Mouse (Mus musculus): Measurements from ENCODE around the gene Dusp18. TPM values are rescaled to one million over a fixed set of nuclear protein-coding genes. Genes with fewer than 3 reads are reported as not detected.

Dusp18 gene
- total RNA-seq (2021), result 10 to 100 TPM; 21.2 to 23.8 TPM
- long read RNA-seq, full-length matches to known transcripts, result 12 of 19 reads
- long read RNA-seq, partial matches to known transcripts, result 0 of 19 reads
- long read RNA-seq, other reads (novel, unspliced or antisense), result 7 of 19 reads

GRCm38 (mm10) chr11:3894406-3895281 lies at the start of gene Dusp18, which contains the start of gene 4921536K21Rik:
Gene Dusp18 (plus strand): TSS chr11:3895240.
Gene 4921536K21Rik (minus strand): TSS chr11:3895098.
- DNase-seq (ENCODE audit: low spot score in 2 of 2), result peak; percentile 96 to 98

GRCm38 (mm10) chr11:3846351-3846750 lies 48.7 kb upstream of the Dusp18 start:
- no peak for DNase-seq (ENCODE audit: low spot score in 2 of 2)

- DNase-seq (ENCODE audit: low spot score in 2 of 2), result no peak
Observed at GRCm38 (mm10) chr11:3849469-3850314, 45.3 kb upstream of the Dusp18 start.

GRCm38 (mm10) chr11:3850315-3850614 lies 44.8 kb upstream of the Dusp18 start:
- DNase-seq (ENCODE audit: low spot score in 2 of 2), result peak in 1 of 2 experiments; percentile 75

- no peak for DNase-seq (ENCODE audit: low spot score in 2 of 2)
Observed at GRCm38 (mm10) chr11:3850746-3851277, 44.2 kb upstream of the Dusp18 start.

GRCm38 (mm10) chr11:3851872-3852271 lies 43.2 kb upstream of the Dusp18 start:
- peak in 1 of 2 experiments; percentile 60 for DNase-seq (ENCODE audit: low spot score in 2 of 2)

- no peak for DNase-seq (ENCODE audit: low spot score in 2 of 2)
Observed at GRCm38 (mm10) chr11:3853031-3853430, 42.0 kb upstream of the Dusp18 start.

- peak; percentile 87 to 95 for DNase-seq (ENCODE audit: low spot score in 2 of 2)
Observed at GRCm38 (mm10) chr11:3853481-3854034, 41.5 kb upstream of the Dusp18 start.

GRCm38 (mm10) chr11:3854156-3854555 lies 40.9 kb upstream of the Dusp18 start:
- DNase-seq (ENCODE audit: low spot score in 2 of 2), result no peak

- peak in 1 of 2 experiments; percentile 69 for DNase-seq (ENCODE audit: low spot score in 2 of 2)
Observed at GRCm38 (mm10) chr11:3855846-3856245, 39.2 kb upstream of the Dusp18 start.

- DNase-seq (ENCODE audit: low spot score in 2 of 2), result no peak
Observed at GRCm38 (mm10) chr11:3857902-3858301, 37.1 kb upstream of the Dusp18 start.

- no peak for DNase-seq (ENCODE audit: low spot score in 2 of 2)
Observed at GRCm38 (mm10) chr11:3859778-3860177, 35.3 kb upstream of the Dusp18 start.

- no peak for DNase-seq (ENCODE audit: low spot score in 2 of 2)
Observed at GRCm38 (mm10) chr11:3860361-3860760, 34.7 kb upstream of the Dusp18 start.

- DNase-seq (ENCODE audit: low spot score in 2 of 2), result no peak
Observed at GRCm38 (mm10) chr11:3862661-3863453, 32.2 kb upstream of the Dusp18 start.

GRCm38 (mm10) chr11:3863454-3864112 lies 31.5 kb upstream of the Dusp18 start, which contains the start of gene Osbp2:
Gene Osbp2 (minus strand): TSS chr11:3863903.
- peak; percentile 66 to 85 for DNase-seq (ENCODE audit: low spot score in 2 of 2)

GRCm38 (mm10) chr11:3864343-3864742 lies 30.7 kb upstream of the Dusp18 start:
- no peak for DNase-seq (ENCODE audit: low spot score in 2 of 2)

- DNase-seq (ENCODE audit: low spot score in 2 of 2), result peak; percentile 38 to 79
Observed at GRCm38 (mm10) chr11:3876419-3876818, 18.6 kb upstream of the Dusp18 start.

- no peak for DNase-seq (ENCODE audit: low spot score in 2 of 2)
Observed at GRCm38 (mm10) chr11:3878660-3879059, 16.4 kb upstream of the Dusp18 start.

- peak; percentile 56 to 92 for DNase-seq (ENCODE audit: low spot score in 2 of 2)
Observed at GRCm38 (mm10) chr11:3879836-3880235, 15.2 kb upstream of the Dusp18 start.

- DNase-seq (ENCODE audit: low spot score in 2 of 2), result no peak
Observed at GRCm38 (mm10) chr11:3883711-3884110, 11.3 kb upstream of the Dusp18 start.

Measured in layer of hippocampus, adult 18-20 months (tissue).